Mouse (Mus musculus) induced T-regulatory cell, adult 2 months (primary cell): ENCODE data around the gene Prmt8.

ENCODE experiments used
- DNase-seq: peaks from one replicate; pipeline ENCODE4 v3.0.0-alpha.2; 2012; ENCODE audit warnings: low read depth

Gene Prmt8

GRCm38 (mm10) chr6:127739921-127740320, 29.4 kb downstream of the Prmt8 start:
- no peak for DNase-seq

DNA sequence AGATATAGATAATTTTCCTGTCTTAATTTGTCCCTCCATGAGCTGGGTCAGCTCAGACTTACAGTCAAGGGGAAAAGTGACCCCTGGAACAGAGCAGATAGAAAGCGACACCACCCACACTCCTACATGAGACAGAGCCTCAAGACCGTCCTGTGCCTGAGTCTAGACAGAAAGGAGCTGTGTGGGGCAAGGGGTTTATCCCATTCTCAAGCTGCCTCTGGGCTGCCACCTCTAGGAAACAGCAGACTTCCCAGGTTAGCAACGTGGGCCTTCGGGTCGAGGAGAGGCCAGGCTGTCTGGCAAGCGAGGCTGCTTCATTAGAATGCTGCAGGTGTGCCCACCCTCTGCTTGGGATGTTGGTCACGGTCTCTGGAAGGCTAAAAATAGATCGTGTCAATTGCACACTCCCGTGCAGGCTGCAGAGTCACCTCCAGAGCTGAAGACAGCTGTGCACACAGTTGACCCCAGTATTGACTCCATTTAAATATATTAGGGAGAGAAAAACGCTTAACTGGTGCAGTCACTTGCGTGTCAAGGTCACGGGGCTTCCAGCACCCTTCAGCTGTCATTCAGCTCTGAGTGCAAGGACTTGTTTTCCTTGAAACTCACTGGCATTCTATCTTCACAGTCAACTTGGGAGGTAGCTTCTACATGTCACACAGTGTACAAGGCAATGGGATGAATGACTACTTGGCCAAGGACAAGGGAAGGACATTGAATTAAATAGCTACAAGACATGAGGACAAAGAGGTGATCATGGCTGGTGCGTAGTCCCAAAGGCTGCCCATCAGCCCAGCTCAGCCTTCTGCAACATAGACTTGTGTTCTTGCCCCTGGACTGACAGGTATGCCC, 33.9 kb downstream of the Prmt8 start:
- DNase-seq: no peak

DNA sequence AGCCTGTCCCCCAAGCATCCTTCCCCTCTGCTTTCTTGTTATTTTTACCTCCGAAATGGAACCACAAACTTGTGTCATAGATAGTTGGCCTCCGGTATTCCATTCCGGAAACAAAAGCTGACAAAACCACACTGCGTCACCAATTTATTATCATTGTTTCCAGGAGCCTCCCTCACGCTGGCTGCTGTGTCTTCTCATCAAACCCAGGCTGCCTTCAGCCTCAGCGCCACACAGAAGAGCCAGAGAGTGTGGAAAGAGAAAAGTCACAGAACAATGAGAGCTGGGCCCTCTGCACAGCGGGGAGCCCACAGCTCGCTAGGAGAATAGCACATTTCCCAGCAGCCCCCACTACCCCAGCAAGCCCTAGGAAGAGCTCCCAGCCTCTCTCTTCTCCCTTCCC, 46.1 kb downstream of the Prmt8 start:
- DNase-seq: no peak

DNA sequence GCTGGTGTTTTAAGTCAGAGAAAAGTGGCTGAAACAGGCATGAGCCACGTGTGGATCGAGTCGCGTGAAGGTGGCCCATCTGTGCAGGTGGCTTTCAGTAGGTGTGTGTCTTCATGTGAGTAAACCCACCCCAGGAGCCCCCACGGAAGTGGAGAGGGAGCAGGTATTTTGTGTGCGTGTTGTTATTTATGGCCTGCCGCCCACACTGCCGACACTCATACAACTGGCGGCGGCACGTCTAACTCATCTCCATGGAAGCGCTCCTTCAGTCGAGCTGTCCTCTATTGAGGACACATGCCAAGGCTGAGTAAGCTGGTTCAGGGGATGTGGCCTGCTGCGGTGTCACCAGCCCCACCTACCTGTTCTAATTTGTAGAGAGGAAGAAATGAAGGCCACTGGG, 49.4 kb downstream of the Prmt8 start:
- DNase-seq: no peak

DNA sequence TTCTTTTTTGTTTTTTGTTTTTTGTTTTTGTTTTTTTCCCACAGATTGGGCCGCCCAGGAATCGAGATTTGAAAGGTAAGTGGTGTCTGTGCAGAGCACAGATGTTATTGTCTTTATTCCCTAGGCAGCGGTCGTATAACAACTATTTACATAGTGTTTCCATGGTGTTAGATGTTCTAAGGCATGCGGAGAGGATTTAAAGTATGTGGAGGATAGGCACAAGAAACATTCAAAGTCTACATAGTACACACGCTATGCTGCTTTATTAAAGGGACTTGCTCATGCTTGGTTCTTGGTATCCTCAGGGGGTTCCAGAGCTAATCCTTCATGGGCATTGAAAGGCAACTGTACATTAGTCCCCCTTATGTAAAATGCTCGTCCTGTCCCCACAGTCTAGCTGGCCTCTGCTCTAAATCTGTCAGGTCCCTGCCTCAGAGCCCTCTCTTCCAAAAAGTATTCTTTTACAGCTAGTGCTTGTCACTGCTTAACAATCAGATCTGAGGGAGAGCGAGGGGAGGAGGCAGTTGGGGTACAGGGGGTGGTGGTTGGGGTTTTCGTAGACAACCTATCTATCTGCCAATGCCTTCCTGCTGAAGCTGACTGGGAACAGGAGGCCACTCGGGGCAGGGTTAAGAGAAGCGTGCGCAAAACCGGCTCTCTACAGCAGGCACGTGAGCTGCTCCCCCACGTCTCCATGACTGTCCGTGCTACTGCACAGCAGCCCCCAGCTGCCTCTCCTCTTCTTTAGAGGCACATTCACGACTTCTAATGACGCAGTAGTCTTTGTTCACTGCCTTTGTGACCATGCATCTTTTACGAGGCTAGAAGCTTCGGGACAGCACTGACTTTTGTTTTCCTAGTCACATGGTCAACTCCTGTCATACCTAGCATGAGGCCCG, 51.8 kb downstream of the Prmt8 start:
- no peak for DNase-seq

DNA sequence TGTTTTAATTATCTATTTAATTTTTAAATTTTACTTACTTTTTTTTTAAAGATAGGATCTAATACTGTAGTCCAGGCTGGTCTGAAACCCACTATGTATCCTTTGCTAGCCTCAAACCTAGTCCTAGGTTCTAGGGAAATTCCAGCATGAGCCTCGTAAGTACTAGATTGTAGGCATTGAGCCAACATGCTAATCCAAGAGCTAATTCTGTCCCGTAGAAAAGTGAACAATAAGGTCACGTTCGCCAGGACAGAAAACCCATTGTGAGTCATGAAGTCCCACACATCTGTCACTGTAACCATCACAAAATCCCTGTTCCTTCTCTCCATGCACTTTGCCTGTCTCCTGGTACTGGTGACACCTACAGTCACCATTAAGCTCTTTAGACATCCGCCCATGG, 53.8 kb downstream of the Prmt8 start:
- no peak for DNase-seq

GRCm38 (mm10) chr6:127714906-127715305, 54.4 kb downstream of the Prmt8 start:
- DNase-seq: no peak

- DNase-seq: no peak
These were observed 61.0 kb downstream of the Prmt8 start for GRCm38 (mm10) chr6:127708218-127708628.

DNA sequence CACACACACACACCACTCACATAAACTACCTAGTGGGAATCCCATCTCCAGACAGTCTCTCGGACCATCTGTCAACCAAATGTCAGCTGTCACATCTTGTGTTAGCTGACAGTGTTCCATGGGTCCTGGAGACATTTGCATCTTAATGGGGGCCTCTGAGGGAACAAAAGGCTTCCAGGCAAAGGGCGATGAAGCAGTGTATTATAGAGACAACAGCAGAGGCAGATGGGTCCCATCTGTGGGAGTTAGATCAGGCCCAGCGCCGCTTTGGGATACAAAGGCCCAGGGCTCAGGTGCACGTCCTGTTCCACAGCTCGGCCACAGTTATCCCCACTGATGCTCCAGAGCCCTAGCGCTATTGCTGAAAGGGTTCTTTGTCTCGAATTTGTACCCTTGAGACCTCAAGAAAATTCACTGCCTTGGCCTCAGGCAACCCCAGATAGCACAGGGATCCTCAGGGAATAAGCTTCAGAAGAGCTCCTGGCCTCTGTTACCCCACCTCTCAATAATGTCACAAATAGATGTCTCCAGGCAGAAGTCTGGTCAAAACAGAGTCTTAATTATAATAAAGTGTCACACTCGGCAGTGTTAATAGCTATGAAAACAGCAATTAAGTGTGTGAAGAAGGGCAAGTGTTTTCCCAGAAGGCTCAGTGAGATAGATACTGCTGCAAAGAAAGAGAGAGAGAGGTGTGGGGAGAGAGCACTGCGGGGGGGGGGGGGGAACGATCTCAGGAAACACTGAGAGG, 68.1 kb downstream of the Prmt8 start:
- DNase-seq: no peak

GRCm38 (mm10) chr6:127693681-127694080, 75.6 kb downstream of the Prmt8 start:
- DNase-seq: no peak

- DNase-seq: no peak
These were observed 77.0 kb downstream of the Prmt8 start for GRCm38 (mm10) chr6:127692298-127692697.

GRCm38 (mm10) chr6:127687181-127687860, 82.0 kb downstream of the Prmt8 start:
- DNase-seq: no peak

DNA sequence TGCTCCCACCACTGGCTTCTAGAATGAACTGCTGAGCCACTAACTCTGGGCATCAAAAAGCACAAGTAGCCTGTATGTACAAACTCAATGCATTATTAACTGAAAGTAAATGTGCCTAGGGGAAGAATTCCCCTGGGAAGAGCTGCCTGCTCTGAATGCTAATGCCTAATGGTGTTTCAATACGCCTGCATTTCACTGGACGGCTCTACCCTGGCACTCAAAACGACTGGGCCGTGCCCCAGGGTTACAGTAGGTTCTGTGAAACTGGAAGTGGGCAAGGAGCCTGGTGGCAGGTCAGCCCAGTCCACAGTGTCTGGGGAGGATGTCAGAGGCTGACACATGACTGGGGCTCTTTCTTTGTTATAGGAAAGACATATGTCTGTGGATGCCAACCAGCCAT, 84.3 kb downstream of the Prmt8 start:
- no peak for DNase-seq

GRCm38 (mm10) chr6:127683561-127683960, 85.7 kb downstream of the Prmt8 start:
- DNase-seq: no peak

GRCm38 (mm10) chr6:127680784-127681183, 88.5 kb downstream of the Prmt8 start:
- DNase-seq: no peak

DNA sequence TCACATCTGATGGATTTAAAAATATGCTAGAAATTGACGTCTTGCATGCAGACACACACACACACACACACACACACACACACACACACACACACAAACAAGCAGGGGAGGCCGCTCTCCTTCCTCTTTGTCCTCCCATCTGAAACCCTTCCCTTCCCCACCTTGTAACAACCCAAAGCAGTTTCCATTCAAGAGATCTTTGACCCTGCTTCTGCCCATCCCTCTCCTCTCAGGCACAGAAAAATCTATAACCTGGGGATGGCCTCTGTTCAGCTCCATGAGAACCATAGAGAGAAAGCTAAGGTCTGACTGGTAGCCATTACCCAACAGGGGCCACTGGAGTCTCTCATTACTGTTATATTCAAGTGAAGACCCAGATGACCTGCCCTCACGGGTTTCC, 90.3 kb downstream of the Prmt8 start:
- DNase-seq: no peak

DNA sequence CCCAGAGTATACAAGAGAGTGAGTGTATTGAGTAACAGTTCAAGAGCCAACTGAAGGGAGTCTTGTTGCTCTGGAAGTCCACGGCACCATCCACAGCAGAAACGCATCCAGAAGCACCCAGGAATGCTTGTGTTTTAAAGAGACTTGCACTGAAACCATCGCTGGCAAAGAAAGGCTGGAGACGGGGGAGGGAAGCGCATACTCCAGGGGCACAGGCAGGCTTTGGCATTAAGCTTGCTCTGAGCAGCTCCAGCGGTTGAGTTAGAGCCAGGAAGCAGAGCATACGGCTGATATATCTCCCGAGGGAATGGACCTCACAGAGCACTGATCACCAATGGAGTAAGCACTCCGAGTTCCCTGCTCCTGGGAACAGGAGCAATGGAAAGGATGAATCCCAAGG, 91.0 kb downstream of the Prmt8 start:
- no peak for DNase-seq

DNA sequence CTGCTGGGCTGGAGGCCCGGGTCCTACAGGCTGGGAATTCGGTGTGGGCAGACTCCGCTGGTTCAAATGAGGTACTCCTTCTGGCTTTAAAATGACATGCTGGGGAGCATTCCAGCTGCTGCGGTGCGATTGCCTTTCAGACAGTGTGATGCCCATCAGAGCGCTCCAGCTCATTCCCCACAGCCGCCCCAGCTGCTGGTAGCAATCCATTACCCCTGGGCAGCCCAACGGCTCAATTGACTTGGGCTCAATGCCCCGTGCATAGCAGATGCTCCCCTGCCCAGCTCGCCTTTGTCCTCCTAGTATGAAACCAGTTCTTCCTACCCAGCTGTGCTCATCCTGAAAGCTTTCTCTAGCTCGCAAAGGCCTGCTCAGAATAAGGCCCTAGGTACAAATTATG, 92.4 kb downstream of the Prmt8 start:
- no peak for DNase-seq

DNA sequence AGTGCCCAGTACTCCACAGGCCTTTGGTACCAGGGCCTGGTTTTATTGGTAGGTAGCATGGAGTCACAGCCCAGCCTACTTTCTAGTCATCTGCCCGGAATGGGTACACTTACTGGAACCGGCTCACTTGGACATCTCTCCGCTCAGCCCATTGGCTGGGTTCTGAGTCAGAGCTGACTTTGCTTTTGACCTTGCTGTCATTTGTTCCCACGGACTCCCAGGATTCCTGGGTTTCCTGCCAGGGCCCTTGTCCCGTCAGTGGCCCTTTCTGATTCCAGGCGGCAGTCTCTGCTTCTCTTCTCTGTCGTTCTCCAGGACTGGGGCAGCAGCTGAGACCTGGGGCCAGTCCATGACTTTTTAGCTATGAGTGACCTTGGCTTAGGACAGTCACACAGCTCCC, 97.2 kb downstream of the Prmt8 start:
- DNase-seq: no peak

- DNase-seq: no peak
These were observed 99.2 kb downstream of the Prmt8 start for GRCm38 (mm10) chr6:127670031-127670430.

- no peak for DNase-seq
These were observed 100.0 kb downstream of the Prmt8 start for GRCm38 (mm10) chr6:127669313-127669712.

- DNase-seq: no peak
These were observed 106.0 kb downstream of the Prmt8 start for GRCm38 (mm10) chr6:127663263-127663662.
